Mouse (Mus musculus) monocyte, adult 5-6 weeks (primary cell): Measurements from ENCODE around the gene Pls1. TPM values are rescaled to one million over a fixed set of nuclear protein-coding genes. Genes with fewer than 3 reads are reported as not detected.

Experiments
- ATAC-seq: fragments of 153-309, 156-312 bp; replicated peaks from 2 replicates; pipeline ENCODE4 v1.8.0; 2017; ENCODE audit warnings: mild to moderate bottlenecking; ENCODE audit not compliant: low TSS enrichment, insufficient number of reproducible peaks, severe bottlenecking, poor library complexity, low FRiP score
- total RNA-seq: library from RNA; stranded (forward); fragments of 200-1000, 200-491, 200-594 nt; gene quantifications from 3 replicates; pipeline ENCODE4 v1.2.3, GENCODE M21; 2017

The Pls1 gene
- total RNA-seq, 1 experiment from 2014 or later: 5.4 TPM

DNA sequence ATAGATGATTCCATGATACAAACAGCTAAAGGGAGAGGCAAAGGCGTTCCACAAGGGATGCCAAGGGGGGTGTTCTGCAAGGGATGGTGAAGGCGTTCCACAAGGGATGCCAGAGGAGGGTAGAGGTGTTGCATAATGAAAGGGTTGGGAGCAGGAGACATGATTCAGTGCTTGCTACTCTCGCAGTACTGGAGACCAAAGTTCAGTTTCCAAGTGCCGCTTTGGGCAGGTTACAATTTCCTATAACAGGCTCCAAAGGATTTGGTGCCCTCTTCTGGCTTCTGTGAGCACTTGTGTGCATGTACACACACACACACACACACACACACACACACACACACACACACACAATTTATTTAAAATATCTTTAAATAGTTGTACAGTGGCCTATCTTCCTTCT lies 33.3 kb downstream of the Pls1 start:
- no peak for ATAC-seq

DNA sequence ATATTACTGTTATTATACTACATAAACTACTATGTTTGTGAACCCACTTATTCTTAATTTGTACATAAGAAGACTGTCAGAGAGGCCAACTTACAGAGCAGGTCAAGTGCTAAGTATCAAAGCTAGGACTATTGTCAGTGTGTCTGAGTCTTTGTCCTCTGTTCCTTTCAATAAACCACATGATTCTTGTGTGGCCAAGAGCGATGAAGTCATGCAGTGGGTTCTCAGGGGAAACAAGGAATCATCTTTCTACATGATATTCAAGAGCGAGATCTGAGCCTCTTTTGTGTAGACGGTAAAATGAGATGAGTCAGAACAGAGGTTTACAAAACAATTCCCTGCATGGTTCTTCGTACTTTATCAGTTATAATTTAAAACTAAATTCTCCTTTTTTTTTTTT lies 35.5 kb downstream of the Pls1 start:
- ATAC-seq: no peak

DNA sequence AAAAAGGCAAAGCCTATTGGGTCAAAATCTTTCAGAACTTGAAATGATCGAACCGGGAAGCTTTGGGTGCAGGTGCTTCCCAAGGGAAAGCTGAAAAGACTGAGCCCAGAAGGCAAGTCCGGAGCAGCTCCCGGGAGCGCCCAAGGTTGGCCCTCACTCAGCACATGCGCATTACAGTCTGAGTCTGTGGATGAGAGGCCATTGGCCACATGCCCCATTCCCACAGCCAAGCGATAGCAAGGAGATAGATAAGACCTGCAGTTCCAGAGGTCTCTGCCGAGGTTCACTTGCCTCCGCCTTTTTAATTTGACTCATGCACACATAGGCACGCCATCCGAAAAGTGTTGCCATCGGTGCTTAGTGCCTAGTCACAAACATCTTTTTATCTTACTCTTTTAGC lies 39.7 kb downstream of the Pls1 start:
- no peak for ATAC-seq

DNA sequence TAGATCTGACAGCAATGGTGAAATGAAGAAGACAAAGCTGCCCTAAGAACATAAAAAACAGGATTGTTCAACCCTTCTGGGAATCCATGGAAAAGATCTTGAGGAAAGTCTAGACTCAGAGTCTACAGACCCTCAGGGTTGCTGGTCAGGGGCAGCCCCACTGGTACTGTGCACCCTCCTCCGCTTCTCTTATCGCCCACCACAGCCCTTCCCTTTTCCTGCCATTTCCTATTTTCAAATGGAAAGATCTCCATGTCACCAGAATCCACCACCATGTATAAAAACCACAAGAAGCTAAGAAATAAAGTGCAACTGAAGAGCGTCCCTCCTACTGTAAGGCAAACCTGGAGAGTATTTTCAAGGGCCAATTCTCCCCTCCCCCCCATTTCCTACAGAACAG lies 41.3 kb downstream of the Pls1 start:
- ATAC-seq: no peak

DNA sequence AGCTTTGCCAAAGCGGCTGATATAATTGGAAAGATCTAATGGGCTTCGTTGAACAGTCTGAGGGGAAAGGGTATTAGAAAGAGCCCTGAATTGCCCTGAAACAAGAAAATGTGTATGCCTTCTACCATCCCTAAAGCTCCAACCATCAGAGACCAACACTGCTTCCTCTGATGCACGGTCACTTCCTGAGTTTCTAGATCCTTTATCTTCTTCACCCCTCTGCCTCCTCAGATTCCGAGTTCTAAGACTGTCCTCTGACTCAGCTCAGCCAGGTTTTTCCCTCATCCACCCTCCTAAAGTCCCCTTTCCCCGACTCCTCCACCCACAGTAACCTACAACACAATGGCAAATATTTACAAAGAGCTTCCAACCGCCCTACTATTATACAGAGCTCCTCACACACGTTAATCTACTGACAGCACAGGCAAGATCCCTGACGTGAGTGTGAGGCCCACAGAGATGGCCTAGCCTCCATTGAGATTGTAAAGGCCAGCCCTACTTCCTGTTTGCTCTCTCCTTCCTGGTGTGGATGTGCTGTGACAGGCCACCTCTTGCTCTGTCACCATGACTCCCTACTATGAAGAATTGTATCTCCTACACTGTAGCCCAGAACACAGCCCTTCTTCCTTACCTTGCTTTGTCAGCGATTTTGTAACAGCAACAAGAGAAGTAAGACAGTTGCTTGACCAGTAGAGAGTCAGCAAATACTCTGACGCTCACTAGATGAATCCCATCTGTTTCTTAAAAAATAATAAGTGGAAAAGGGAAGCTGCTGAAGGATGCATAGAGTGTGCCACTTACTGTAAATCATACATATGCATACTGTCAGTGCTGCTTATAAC lies 43.3 kb downstream of the Pls1 start:
- ATAC-seq: no peak

DNA sequence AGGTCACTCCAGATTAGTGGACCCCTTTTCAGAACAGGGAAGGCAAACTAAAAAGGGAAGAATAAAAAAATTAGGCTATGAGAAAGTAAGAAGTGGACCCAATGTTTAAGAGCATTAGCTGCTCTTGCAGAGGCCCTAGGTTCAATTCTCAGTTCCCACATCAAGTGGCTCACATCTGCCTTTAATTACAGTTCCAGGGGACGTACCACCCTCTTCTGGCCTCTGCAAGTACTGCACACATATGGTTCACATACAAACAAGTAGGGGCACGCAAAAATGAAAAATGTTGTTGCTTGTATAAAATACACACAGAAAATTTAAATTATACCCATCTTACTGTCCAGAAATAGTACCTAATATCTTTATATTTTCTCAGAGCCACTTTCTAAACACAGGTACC lies 48.8 kb downstream of the Pls1 start:
- ATAC-seq: no peak

DNA sequence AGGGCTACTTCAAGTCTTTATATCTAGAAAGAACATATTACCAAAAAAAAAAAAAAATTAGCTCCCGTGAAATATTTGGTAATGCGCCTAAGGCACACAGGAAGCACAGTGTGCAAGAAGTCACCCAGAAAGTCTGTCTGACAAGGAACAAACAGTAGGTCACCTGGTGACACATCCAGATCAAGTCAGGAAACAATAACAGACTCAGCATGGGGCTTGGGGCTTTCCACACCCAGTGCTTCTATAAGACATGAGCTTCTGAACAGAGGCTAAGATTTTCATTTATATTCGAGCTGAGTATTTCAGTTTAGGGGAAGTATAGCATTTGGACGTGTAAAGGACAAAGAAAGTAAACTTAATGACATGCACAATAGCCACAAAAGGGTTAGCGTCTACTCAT lies 49.3 kb downstream of the Pls1 start:
- ATAC-seq: no peak

DNA sequence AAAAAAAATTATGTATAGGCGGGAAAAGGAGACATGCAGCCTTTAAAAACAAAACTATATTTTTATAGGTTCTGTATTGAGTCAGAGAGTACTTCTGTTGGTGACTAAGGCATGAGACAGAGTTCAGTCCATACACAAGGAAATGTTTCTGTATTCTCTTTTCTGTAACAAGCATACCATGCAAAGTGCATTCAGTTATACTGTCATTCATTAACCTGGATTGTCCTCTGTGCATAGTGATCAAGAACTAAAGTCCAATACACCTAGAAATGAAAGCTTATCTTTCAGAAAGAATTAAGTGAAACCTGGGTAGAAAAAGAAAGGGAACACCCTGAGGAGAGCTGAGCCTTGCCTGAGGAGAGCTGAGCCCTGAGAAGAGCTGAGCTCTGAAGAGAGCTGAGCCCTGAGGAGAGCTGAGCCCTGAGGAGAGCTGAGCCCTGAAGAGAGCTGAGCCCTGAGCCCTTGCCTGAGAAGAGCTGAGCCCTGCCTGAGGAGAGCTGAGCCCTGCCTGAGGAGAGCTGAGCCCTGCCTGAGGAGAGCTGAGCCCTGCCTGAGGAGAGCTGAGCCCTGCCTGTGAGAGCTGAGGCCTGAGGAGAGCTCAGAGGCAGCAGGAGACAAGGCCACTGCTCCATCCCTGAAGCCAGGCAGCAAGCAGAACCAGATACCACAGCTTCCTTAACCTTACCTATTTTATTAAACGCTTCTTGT lies 49.9 kb downstream of the Pls1 start:
- no peak for ATAC-seq

DNA sequence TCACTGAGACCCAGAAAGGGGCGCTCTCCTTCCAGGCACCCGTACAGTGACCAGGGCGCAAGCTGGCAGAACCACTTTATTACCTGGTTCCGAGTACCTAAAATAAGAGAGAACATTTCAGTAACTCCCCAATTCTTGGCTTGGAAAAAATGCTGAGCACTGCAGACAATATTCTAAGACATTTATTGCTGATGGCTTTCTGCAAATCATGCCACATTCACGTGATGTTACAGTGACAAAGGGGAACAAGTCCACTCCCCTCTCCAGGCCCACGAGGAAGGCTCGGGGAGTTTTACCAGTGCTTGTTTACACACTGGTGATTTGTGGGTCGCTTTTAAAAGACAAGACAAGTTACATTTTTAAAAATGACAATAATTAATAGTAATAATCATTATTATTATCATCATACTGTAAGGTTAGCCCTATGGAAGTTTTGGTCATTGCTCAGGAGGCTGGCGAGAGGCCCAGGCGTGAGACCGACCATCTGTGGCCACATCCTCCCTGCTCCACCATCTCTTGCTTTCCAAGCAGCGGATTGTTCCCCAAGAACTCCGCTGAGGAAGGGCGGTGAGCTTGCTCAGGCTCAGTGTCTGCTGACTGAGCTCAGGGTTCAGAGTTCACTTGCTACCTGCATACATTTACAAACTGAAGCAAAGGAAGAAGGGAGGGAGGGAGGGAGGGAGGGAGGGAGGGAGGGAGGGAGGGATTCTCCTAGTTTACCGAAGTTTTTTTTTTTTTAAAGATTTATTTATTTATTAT lies 50.9 kb downstream of the Pls1 start:
- no peak for ATAC-seq

DNA sequence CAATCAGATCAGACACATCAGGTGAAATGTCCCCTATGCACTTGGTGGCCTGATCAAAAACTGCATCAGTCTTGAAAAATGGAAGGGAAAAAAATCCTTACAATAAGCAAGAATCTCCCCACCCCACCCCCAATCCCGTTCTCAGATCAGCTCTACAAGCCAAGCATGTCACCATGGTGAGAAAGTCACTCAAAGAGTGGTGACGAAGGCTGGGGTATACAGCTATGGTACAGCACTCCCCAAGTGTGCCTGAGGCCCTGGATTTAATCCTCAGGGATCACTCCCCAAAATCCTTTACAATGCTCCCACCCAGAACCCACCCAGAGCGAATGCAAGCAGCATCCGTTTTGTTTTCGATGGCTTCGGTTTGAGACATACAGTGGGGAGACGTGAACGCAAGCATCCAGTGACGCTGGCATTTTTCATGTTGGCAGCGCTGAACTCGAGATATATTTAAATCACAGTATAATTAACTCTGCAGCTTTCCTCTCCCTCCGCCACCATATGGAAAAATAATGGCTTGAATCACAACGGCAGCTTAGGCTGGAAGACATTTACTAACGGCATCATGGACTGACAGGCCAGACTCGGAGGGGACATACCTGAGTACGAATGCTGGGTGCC lies 60.1 kb downstream of the Pls1 start:
- no peak for ATAC-seq

DNA sequence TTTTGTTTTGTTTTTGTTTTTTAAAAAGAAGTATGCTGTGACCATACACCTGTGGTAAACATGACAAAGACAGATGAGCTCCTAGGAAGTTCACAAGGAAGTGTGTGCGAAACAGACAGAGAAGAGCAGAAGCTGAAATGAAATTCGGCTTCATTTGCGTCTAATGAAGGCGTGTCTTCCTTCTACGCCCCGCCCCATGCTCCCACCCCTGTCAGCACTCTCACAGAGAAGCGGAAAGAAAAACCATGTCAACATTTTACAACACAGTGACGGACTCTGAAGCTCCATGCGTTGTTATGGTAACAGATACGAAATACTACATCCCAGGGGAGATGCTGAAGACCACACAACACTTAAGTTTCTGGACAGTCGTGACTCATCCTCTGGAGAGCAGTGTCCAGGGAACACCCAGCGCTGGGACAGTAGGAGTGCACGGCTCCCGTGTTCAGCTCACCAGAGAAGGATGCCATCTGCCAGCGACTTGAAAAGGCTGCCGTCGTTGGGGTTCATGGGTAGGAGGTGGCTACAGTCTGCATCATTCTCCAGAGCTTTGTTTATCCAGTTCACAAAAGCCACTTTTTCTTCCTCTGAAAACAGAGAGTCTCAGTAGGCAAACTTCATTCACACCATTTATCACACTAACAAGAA lies 61.3 kb downstream of the Pls1 start:
- ATAC-seq: no peak

DNA sequence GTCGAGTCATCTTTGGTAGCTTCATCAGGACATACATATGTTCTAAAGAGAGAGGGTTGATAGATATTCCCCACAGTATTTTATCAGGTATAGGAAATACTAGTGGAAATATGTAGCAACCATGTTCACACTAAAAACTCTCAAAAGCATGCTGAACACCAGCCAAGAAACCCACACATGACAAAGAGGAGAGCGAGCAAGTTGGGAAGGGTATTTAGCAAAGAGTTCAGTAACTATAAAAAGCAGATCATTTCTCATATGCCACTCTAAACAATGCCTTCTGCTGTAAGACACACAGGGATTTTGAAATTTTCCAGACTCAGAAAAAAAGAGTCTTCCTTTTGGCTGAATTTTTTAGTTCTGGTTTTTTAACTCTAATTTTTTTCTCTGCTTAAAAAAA lies 73.4 kb downstream of the Pls1 start:
- ATAC-seq: no peak

DNA sequence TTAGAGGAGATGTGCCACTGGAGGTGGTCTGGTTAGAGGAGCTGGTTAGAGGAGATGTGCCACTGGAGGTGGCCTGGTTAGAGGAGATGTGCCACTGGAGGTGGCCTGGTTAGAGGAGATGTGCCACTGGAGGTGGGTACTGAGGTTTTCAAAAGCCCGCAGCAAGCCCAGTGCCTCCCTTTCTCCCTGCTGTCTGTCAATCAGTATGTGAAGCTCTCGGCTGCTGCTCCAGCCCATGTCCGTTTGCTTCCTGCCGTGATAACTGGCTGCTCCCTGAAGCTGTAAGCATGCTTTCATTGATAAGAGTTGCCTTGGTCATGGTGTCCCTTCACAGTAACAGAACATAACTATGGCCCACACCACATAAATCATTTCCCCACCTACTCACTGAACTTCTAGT lies 81.9 kb downstream of the Pls1 start:
- no peak for ATAC-seq

DNA sequence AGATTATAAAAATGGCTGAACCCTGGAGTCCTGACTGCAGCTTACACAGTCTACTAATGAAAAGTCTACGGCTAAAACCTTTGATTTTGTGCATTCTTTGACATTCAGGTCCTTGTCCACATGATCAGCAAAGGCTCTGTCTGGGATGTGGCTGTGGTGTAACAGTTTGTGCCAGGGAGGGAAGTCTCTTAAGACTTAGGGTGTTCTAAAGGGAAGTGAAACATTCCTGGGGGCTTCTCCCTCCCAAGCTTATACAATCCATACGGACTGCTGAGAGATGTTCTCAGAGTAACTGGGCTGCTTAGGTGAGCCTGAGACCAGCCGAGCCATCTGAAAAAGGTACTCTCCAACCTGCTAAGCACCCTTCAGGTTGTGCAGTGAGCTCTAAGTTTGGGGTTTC lies 82.9 kb downstream of the Pls1 start:
- ATAC-seq: no peak

DNA sequence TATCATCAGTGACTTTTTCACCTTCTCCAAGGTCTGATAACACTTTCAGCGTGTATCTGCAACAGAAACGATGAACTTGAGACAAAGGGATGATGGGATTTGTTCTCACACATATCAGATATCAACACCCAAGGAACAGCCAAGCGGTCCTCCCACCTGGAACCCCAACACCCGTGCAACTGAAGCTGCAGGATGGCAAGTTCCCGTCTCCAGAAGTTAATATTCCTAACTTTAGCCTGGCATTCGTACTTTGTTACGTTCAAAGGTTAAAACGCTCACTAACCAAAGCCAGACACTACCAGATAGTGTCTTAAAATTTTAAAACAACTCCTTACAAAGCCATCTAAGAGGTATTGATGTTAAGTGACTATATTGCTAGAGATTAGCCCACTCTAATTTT lies 83.7 kb downstream of the Pls1 start:
- ATAC-seq: no peak

DNA sequence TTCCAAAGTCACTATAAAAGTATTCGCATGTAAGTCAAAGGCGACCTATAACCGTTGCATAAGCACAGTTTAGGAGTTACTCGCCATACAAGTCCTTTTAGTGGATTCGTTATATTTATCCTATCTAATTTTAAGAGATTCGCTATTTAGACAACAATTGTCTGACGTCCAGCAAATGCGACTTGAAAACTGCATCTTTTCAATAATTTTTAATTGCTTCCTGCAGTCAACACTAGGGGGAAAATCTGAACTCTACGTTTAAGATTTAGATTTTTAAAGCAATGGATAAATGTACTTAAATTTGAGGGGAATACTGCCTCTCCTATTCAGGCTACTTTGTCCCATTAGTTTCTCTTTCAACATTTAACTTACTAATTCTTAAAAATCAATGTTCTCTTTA lies 94.4 kb downstream of the Pls1 start:
- ATAC-seq: no peak

DNA sequence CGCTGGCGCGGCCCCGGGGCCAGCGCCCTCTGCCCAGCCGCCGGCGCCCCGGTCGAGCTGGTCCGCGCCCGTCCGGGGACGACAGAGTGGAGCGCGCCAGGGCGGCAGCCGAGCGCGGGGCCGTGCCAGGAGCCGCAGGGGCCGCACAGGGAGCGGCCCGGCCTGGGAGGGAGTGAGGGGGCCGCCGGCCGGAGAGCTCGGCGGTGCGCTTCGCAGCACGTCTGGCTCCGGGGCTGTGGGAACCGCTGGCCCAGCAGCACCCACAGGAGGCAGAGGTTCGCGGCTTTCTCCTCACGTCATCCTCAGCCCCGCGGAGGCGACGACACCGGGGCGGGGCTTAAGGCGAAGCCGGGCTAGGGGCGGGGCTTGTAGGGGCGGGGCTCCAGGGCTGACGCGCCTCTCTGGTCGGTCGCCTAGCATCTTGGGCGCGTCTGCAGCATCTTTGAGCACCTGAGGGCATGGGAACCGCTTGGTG lies 95.0 kb downstream of the Pls1 start, which contains the start of gene Trpc1:
Trpc1 (minus strand) TSS at position 339 of the 475 bp plus-strand sequence.
- 0 out of 2 replicates have a peak, but pooled peaks have one; percentile 40 for ATAC-seq

DNA sequence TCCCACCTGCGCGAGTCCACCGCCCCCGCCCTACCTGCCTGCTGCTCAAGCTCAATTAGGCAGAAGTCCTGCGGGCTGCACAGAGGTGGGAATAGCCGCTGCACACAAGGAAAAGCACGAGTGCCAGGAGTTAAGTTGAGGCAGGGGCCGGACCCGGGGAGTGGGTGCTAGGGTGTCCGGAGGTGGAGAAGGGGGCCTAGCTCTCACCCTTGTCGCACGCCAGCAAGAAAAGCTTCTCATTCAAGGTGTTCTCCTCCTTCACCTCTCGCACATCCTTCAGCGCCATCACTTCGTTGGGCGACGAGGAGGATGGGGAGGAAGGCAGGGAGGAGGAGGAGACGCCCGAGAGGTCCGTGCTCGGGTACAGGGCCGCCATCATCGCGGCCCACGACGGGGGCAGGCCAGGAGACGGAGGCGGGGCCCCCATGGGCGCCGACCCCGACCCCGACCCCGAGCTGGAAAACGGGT lies 95.6 kb downstream of the Pls1 start:
- no peak for ATAC-seq
